Mouse (Mus musculus) cerebellum, adult 11-12 months (tissue): Measurements from ENCODE around the gene Pros1.
A peak's percentile ranks its signal among the peaks of the same experiment; 100 is the strongest.

Source experiments
- DNase-seq: peaks from one replicate; pipeline ENCODE4 v3.0.0; 2022

Pros1 gene

GRCm38 (mm10) chr16:62872688-62873117, 18.6 kb downstream of the Pros1 start:
- no peak for DNase-seq

DNA sequence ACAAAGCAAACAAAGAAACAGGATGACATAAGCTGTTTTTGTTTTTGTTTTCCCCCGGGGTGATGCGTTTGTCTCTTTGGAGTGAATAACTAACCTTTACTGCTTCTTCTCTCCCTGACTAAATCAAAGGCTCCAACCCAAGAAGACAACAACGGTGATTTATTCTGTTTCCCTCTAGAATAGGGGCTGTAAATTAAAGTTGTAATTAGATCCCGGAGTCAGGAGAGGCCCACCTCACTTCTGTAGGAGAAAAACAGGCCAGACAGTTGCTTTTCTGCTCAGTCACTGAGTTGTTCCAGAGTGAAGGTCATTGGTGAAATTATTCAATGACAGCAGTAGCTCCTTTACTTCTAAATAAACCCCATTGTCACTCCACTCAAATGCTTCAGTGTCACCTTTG, 19.1 kb downstream of the Pros1 start:
- no peak for DNase-seq

DNA sequence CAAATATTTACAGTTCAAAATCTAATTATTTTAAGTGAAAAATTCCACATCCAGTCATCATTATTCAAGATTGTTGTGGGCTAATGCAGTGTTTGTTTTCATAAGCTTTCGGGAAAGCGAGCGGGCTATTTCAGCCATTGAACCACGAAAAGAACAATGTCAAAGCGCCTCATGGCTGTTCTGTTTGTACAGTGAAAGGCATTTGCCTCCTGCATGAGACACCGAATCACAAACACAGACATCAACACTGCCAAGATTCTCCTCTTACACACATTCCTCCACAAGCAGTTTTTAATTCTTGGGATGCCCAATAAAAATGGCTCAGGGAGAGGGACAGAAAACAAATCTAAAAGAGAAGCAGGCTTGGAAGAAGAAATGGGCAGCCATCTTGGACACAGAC, 20.0 kb downstream of the Pros1 start:
- no peak for DNase-seq

GRCm38 (mm10) chr16:62895824-62896223, 41.7 kb downstream of the Pros1 start:
- DNase-seq: no peak

GRCm38 (mm10) chr16:62911364-62911763, 57.3 kb downstream of the Pros1 start:
- no peak for DNase-seq

GRCm38 (mm10) chr16:62912246-62912645, 58.1 kb downstream of the Pros1 start:
- no peak for DNase-seq

- no peak for DNase-seq
Measured at GRCm38 (mm10) chr16:62915530-62915929, 61.4 kb downstream of the Pros1 start.

DNA sequence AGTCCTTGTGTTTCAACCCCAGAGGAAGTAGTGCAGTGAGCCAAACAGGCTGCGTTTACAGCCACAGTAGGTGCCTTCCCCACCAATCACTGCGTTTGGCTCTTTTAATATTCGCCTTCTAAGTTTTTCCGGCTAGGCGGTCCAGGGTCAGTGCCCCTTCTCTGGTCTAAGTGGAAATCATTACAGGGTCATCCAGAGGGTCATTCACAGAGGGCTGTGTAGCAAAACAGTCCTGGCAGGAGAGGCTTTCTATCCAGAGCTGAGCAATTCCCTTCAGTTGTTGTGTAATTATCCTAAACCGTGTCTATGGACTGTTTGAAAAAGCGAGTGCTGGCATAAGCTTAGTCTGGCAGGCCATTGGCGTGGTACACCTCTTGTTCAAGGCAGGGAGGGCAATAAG, 68.1 kb downstream of the Pros1 start:
- no peak for DNase-seq

DNA sequence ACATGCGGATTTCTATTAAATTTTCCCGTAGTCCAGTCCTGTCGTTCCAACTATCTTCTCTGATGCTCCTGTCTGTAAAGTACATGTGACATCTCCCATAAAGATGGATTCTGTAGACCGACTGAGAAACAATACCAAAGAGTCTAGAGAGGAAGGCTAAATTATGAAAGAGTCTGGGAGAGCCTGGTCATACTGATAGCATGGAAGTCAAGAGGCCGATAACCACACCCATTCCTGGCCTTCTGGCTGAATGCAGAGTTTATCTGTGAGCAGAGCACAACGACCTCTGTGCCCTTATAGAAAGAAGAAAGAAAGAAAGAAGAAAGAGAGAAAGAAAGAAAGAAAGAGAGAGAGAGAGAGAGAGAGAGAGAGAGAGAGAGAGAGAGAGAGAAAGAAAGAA, 77.2 kb downstream of the Pros1 start:
- no peak for DNase-seq

GRCm38 (mm10) chr16:62936316-62936715, 82.2 kb downstream of the Pros1 start:
- DNase-seq: no peak

DNA sequence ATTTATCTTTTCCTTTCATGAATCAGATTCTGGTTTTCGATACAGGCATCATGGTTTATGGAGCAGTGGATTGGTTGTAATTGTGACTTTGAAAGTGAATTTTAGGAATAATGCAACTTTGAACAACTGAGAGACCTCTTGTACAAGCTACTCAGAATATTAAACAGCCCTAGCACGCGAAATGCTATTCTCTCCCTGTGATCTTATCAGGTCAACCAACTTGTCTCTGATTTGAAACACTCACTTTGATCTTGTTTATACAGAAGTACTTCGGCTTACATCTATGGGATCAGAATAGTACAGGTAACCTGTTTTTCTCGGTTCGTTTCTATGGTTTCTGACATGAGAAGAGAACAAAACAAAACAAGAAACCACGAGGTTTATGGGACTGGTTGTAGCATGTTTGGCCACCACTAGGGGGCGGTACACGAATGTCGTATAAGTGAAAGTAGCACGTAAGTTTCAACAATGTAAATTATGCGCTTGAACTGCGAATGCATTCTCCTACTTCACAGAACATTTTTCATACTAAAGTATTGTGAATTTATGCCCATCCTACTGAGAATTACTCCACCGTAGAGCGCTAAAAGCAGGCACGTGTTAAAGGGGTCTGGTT, 86.4 kb downstream of the Pros1 start:
- peak; percentile 26 for DNase-seq

DNA sequence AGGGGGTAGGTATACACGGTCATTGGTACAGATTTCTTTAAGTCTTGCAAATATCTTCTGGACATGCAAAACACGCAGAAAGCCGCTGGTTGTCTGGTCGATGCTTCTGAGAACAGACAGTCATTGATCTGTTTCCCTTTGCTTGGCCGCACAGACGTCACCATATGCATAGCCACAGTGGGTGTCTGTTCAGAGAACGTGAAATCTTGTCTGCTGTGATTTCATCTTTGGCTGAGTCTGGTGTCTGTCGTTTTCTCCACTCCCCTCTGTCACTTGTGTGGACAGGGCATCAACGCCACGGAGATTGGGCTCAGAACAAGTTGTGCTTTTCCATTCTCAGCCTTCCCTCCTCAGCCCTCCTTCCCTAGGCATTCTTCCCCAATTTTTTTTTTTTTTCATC, 87.7 kb downstream of the Pros1 start:
- DNase-seq: peak; percentile 15

DNA sequence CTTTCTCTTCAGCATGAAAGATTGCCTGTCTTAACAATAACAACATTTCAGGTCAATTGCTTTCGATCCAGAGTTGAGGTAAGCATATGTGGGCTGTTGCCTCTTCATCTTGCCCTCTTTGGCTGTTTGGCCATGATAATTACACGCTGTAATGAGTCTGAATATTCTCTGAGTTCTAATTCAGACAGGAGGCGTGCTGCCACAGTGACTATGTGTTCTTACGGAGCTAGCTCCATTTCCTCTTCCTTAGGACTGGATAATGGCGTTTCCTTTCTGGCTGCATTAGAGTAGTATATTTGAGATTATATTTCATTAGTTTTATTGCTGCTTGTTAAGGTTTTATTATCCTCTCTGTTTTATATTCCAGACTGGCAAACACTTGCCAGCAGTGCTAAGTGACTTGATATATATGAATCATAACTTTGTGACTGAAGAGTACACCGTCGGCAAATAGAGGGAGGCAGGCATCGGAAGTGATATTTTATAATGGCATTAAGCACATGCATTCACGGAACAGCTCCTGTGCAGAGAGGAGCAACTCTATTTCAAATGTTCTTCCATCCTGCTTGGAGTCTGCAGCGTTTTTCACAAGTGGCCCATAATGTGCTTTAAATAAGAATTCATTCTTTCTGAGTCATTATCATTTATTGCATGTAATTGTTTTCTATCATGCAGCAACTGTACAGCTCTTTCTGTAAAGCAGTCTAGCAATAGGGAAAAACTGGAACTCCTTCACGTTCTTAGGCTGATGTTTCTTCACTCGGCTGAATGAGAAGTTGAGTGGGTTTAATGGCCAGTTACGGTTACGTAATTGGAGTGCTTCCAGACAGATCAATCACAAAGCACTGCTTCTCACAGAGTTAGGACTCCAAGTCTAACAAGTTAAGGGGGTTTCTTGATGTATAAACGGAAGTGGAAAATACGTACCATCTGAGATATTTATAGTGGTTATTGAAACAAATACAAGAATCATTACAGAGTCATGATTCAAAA, 88.6 kb downstream of the Pros1 start:
- no peak for DNase-seq

GRCm38 (mm10) chr16:62958485-62958884, 104.4 kb downstream of the Pros1 start:
- no peak for DNase-seq

- no peak for DNase-seq
Measured at GRCm38 (mm10) chr16:62964361-62964763, 110.3 kb downstream of the Pros1 start.

DNA sequence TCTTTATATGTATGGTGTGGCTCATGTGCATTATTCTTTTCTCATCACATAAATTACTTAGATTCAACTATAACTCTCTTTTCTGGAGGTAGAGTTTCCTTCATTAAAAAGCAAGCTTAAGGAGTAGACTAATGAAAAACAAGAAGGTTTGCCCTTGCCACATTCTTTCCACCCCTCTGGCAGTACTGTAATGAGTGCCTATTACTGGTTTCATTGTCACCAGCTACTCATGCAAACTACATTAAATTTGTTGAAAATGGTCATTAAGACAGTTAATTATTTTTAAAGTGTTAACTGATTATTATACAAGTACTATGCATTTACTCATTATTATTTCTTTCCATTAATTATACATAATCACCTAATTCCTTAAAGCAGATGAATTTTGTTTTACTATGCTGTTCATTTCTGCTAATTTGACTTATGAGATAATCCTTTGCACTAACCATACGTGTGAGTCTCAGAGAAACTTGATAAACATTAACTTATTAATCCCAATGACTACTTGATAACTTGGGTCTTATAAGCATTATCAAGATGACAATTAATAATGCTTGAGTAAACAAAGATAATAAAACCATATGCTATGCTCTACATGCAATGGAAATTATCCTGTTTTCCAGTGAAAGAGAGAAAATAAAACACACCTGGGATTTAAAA, 117.7 kb downstream of the Pros1 start:
- no peak for DNase-seq

GRCm38 (mm10) chr16:62974926-62975325, 120.8 kb downstream of the Pros1 start:
- peak; percentile 19 for DNase-seq
